Mouse (Mus musculus) liver, embryonic 12.5 days (tissue): ENCODE data around the gene Dcst1. TPM values are rescaled to one million over a fixed set of nuclear protein-coding genes. Genes with fewer than 3 reads are reported as not detected.

Source experiments
- ATAC-seq: fragments of 200-750 bp; cut with Nextera tagmentation; 2 replicates; pipeline ENCODE4 v1.8.0; 2017; ENCODE audit warnings: moderate number of reproducible peaks, mild to moderate bottlenecking, moderate library complexity
- H3K27ac ChIP-seq: fragments of 300-500 bp; sonication (generic); 2 replicates; pipeline ENCODE4 v1.5.1; 2016; ENCODE audit warnings: mild to moderate bottlenecking
- H3K27me3 ChIP-seq: fragments of 300-500 bp; sonication (generic); replicated peaks from 2 replicates; pipeline ENCODE4 v1.6.1; 2016; ENCODE audit warnings: mild to moderate bottlenecking, moderate library complexity
- H3K36me3 ChIP-seq: fragments of 300-500 bp; sonication (generic); 2 replicates; pipeline ENCODE4 v1.6.1; 2016; ENCODE audit warnings: mild to moderate bottlenecking, moderate library complexity
- H3K4me1 ChIP-seq: fragments of 300-500 bp; sonication (generic); 2 replicates; pipeline ENCODE4 v1.6.1; 2016
- H3K4me2 ChIP-seq: fragments of 300-500 bp; sonication (generic); 2 replicates; pipeline ENCODE4 v1.6.1; 2016; ENCODE audit warnings: mild to moderate bottlenecking, moderate library complexity
- H3K4me3 ChIP-seq: fragments of 300-500 bp; sonication (generic); 2 replicates; pipeline ENCODE4 v1.5.1; 2016; ENCODE audit warnings: mild to moderate bottlenecking, moderate library complexity
- H3K9ac ChIP-seq: fragments of 300-500 bp; sonication (generic); 2 replicates; pipeline ENCODE4 v1.6.1; 2016; ENCODE audit warnings: mild to moderate bottlenecking, moderate library complexity
- H3K9me3 ChIP-seq: fragments of 300-500 bp; sonication (generic); replicated peaks from 2 replicates; pipeline ENCODE4 v1.6.1; 2016; ENCODE audit warnings: mild to moderate bottlenecking, moderate library complexity
- WGBS: fragments of 180-500 bp; shearing (Covaris S2); methylation state at CpG from one replicate; pipeline ENCODE4 v1.1.7; 2016; ENCODE audit not compliant: insufficient replicate concordance; 5-methylcytosine and 5-hydroxymethylcytosine counted together
- polyA plus RNA-seq: library from polyadenylated mRNA; unstranded; fragments of >200 nt; fragmentation: Nextera tagmentation; extraction: Ambion mirVana; gene quantifications from 2 replicates; pipeline ENCODE4 v1.2.1, GENCODE M21; 2016

The Dcst1 gene
- polyA plus RNA-seq, 1 experiment from 2014 or later: not detected

DNA sequence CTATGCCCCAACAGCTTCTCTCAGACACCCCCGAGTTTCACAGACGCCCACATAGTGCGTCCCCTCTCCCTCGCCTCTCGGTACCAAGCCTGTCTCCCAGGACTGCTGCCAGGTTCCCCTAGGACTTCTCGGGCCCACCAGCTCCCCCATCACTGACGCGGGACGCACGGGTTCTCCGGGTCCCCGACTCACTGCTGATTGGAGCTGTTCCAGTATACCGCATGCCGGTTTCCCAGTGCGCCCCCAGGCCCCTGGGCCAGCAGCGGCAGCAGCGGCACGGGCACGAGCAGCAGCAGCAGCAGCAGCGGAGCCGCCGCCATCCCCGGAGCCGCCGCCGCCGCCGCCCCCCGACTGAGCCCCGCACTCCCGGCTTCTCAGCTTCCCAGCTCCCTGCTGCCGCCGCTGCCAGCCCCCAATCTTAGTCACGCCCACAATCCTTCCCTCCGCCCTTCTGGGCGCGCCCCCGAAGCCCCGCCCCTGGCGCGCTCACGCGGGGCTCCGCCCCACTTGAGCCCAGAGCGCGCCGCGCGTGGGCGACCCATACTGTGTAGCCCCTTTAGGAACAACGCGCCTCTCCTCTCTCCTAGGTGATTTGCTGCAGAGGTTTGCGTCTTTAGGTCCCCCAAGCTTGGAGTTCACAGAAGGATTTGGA is 42.4 kb downstream of the Dcst1 start, which contains the start of gene Efna3:
Gene Efna3 (minus strand): TSS at position 452 of the 652 bp plus-strand sequence.
- Histone ChIP-seq H3K36me3 (no peaks in the 10 kb centered on the region), H3K27ac (no peak within 1 kb of the TSS), H3K4me3 (peak within 1 kb of the TSS; percentile 50), H3K9ac (peak within 1 kb of the TSS; percentile 8; the same call in 1 of the 2 replicates), H3K4me1 (peaks cover 37% of the 10 kb centered on the region), H3K4me2 (peak within 1 kb of the TSS; percentile 75), H3K9me3 (no peaks in the 10 kb centered on the region), H3K27me3 (peaks cover 98% of the 10 kb centered on the region)
- peak; percentile 9; the same call in 1 of the 2 replicates for ATAC-seq
- WGBS: 2% methylated on average over 51 of the region's 53 CpGs

GRCm38 (mm10) chr3:89322131-89322500 is 42.9 kb downstream of the Dcst1 start:
- no peak overlapping the region for H3K27ac ChIP-seq
- ATAC-seq: no peak
- H3K9ac ChIP-seq: 0 out of 2 replicates have a peak overlapping the region, but pooled peaks have one; percentile 8
- H3K4me1 ChIP-seq: peaks cover 37% of the 10 kb centered on the region
- WGBS: 3% methylated on average over 14 of the region's 14 CpGs
- no peaks in the 10 kb centered on the region for H3K9me3 ChIP-seq
- peak overlapping the region; percentile 75 for H3K4me2 ChIP-seq
- no peaks in the 10 kb centered on the region for H3K36me3 ChIP-seq
- peak overlapping the region; percentile 50 for H3K4me3 ChIP-seq
- H3K27me3 ChIP-seq: peaks cover 98% of the 10 kb centered on the region

- Histone ChIP-seq H3K9me3 (no peaks in the 10 kb centered on the region), H3K4me3 (peak overlapping the region; percentile 50), H3K27ac (no peak overlapping the region), H3K4me2 (peak overlapping the region; percentile 75), H3K27me3 (peaks cover 98% of the 10 kb centered on the region), H3K4me1 (peaks cover 38% of the 10 kb centered on the region), H3K36me3 (no peaks in the 10 kb centered on the region), H3K9ac (no peak overlapping the region)
- WGBS: 3% methylated on average over 66 of the region's 66 CpGs
- ATAC-seq: no peak
Measured at GRCm38 (mm10) chr3:89321183-89322130, 43.6 kb downstream of the Dcst1 start.

- WGBS: 1% methylated on average over 41 of the region's 41 CpGs
- peak overlapping the region; percentile 50 for H3K4me3 ChIP-seq
- H3K4me1 ChIP-seq: peaks cover 45% of the 10 kb centered on the region
- H3K36me3 ChIP-seq: no peaks in the 10 kb centered on the region
- peak overlapping the region; percentile 75 for H3K4me2 ChIP-seq
- peaks cover 98% of the 10 kb centered on the region for H3K27me3 ChIP-seq
- H3K9ac ChIP-seq: no peak overlapping the region
- ATAC-seq: no peak
- H3K9me3 ChIP-seq: no peaks in the 10 kb centered on the region
- no peak overlapping the region for H3K27ac ChIP-seq
Measured at GRCm38 (mm10) chr3:89320581-89321182, 44.4 kb downstream of the Dcst1 start.

- H3K4me1 ChIP-seq: peaks cover 53% of the 10 kb centered on the region
- peak overlapping the region; percentile 75 for H3K4me2 ChIP-seq
- peak overlapping the region; percentile 42 for H3K4me3 ChIP-seq
- H3K27ac ChIP-seq: no peak overlapping the region
- H3K9me3 ChIP-seq: no peaks in the 10 kb centered on the region
- peaks cover 99% of the 10 kb centered on the region for H3K27me3 ChIP-seq
- WGBS: 5% methylated on average over 58 of the region's 58 CpGs
- no peak overlapping the region for H3K9ac ChIP-seq
- no peak for ATAC-seq
- H3K36me3 ChIP-seq: no peaks in the 10 kb centered on the region
Measured at GRCm38 (mm10) chr3:89319591-89320350, 45.3 kb downstream of the Dcst1 start.

DNA sequence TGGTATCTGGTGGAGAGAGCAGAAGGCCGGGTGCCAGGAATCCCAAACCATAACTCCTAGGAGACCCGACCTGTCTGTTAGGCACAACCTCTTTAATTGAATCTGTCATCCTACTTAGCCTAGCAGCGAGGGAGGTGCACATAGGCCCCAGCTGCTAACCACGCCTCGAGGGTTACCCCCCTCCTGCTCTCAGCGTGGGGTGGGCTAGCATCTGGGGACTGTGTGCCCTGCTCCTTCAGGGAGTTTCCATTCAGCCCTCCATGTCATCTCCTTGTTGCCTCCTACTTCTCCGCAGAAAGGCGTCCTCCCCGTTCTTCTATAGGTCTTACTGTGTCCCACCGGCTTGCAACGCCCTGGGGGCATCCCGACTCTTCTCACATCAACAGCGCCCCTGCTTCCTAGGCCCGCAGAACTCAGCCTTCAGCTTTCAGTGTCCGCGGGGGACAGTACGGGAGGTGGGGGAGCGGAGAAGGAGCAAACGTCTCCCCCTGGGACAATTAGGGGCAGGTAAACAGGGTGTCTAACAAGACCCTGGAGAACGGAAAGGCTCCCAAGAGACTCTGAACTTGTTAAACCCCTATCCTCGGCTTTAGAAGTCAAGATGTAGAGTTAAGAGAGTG is 46.0 kb downstream of the Dcst1 start:
- WGBS: 15% methylated on average over 21 of the region's 21 CpGs
- H3K36me3 ChIP-seq: no peaks in the 10 kb centered on the region
- peak overlapping the region; percentile 42; the same call in 1 of the 2 replicates for H3K4me3 ChIP-seq
- H3K4me1 ChIP-seq: peaks cover 53% of the 10 kb centered on the region
- ATAC-seq: no peak
- H3K27ac ChIP-seq: no peak overlapping the region
- H3K9me3 ChIP-seq: no peaks in the 10 kb centered on the region
- H3K27me3 ChIP-seq: peaks cover 97% of the 10 kb centered on the region
- no peak overlapping the region for H3K9ac ChIP-seq
- H3K4me2 ChIP-seq: peak overlapping the region; percentile 62

GRCm38 (mm10) chr3:89318316-89318715 is 46.7 kb downstream of the Dcst1 start:
- no peak overlapping the region for H3K27ac ChIP-seq
- H3K27me3 ChIP-seq: peaks cover 93% of the 10 kb centered on the region
- no peak overlapping the region for H3K9ac ChIP-seq
- ATAC-seq: no peak
- WGBS: 60% methylated on average over 8 of the region's 8 CpGs
- H3K4me3 ChIP-seq: no peak overlapping the region
- H3K4me2 ChIP-seq: no peak overlapping the region
- no peaks in the 10 kb centered on the region for H3K9me3 ChIP-seq
- peaks cover 53% of the 10 kb centered on the region for H3K4me1 ChIP-seq
- H3K36me3 ChIP-seq: no peaks in the 10 kb centered on the region

DNA sequence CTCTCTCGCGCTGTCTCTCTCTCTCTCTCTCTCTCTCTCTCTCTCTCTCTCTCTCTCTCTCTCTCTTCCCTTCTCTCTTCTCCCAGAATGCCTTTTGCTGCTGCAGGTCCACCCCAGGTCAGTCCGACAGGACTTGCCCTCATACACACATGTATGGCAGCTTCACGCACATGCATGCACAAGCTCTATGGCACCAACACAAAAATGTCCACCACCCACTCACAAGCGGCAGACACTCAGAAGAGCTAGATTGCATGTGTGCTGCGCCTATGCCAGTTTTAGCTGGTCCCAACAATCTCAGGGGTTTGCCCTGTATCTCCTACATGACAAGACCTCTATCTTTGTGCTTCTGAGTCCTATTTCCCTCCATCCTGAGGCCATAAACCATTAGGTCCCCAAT is 47.8 kb downstream of the Dcst1 start:
- no peak for ATAC-seq
- Histone ChIP-seq H3K27me3 (peaks cover 86% of the 10 kb centered on the region), H3K4me2 (no peak overlapping the region)

GRCm38 (mm10) chr3:89316833-89317232 is 48.2 kb downstream of the Dcst1 start:
- no peak overlapping the region for H3K4me3 ChIP-seq

More for the DNA sequence above, 47.8 kb downstream of the Dcst1 start:
- Histone ChIP-seq H3K36me3 (no peaks in the 10 kb centered on the region), H3K9me3 (no peaks in the 10 kb centered on the region), H3K4me1 (peaks cover 45% of the 10 kb centered on the region), H3K27ac (no peak overlapping the region), H3K9ac (no peak overlapping the region), H3K4me3 (no peak overlapping the region)
- WGBS: 59% methylated on average over 6 of the region's 6 CpGs

DNA sequence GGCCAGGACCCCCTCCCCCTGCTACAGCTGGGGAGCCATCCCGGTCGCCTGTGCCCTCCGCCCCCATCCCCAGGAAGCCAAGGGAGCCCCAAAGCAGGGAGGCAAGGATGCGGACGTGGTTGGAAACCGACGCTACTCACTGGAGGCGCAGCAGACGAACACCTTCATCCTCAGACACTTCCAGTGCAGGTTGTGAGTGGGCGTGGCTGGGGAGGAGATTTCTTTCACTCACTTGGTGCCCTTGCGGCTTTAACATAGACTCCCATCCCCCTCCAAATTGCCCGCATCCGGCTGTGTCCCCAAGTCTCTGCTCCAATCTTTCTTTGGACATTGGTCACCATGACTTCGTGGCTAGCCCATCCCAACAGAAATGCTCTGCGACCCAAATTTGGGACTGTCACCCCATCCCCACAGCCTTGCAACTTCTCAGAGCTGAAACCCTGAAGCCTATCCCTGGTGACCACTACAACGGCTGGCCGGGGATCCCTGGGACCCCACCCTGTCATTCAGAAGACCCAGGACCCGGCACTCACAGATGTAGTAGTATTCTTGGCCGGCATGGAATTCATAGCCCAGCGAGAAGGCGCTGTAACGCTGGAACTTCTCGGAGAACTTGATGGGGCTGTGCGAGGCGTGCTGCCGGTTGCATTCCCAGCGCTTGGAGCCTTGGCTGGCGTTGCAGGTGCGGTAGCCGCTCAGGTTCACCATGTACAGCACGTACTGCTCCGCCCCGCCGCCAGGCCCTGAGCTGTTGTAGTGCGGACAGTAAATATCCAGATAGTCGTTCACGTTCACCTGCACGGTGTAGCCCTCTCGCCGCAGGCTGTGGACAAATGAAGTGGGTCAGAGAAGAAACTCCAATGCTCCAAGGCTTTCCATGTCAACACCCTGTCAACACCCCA is 48.9 kb downstream of the Dcst1 start:
- H3K27me3 ChIP-seq: peaks cover 75% of the 10 kb centered on the region
- H3K4me1 ChIP-seq: peaks cover 35% of the 10 kb centered on the region
- H3K36me3 ChIP-seq: no peaks in the 10 kb centered on the region
- H3K27ac ChIP-seq: no peak overlapping the region
- ATAC-seq: no peak
- H3K9me3 ChIP-seq: no peaks in the 10 kb centered on the region
- H3K9ac ChIP-seq: no peak overlapping the region
- 19% methylated on average over 37 of the region's 40 CpGs for WGBS
- H3K4me3 ChIP-seq: no peak overlapping the region; the same call in 1 of the 2 replicates
- H3K4me2 ChIP-seq: peak overlapping the region; percentile 56

More at GRCm38 (mm10) chr3:89316833-89317232, 48.2 kb downstream of the Dcst1 start:
- Histone ChIP-seq H3K4me1 (peaks cover 41% of the 10 kb centered on the region), H3K36me3 (no peaks in the 10 kb centered on the region), H3K4me2 (no peak overlapping the region), H3K27ac (no peak overlapping the region), H3K27me3 (peaks cover 82% of the 10 kb centered on the region), H3K9ac (no peak overlapping the region), H3K9me3 (no peaks in the 10 kb centered on the region)
- WGBS: 1% methylated on average over 4 of the region's 4 CpGs
- no peak for ATAC-seq
